Mouse (Mus musculus) ES-E14 (cell line): ENCODE measurements at regions not wholly inside any gene's neighbourhood (a gene's known extent, or its start where the extent isn't known, plus 50 kb on each side); places are given as distances from the start of the nearest gene placed in this dataset.

Source experiments
- DNase-seq: peaks from one replicate; pipeline ENCODE4 v3.0.0-alpha.2; 2013; ENCODE audit warnings: low read depth, low spot score
- H3K27ac ChIP-seq: 2 replicates; pipeline ENCODE4 v1.5.1; 2012; ENCODE audit warnings: low read depth, mild to moderate bottlenecking, low read length, moderate library complexity, mixed read lengths; ENCODE audit not compliant: poor library complexity, insufficient read depth, severe bottlenecking
- H3K36me3 ChIP-seq: 2 replicates; pipeline ENCODE4 v1.6.1; 2012; ENCODE audit warnings: mild to moderate bottlenecking, low read length, moderate library complexity, mixed read lengths; ENCODE audit not compliant: control insufficient read depth, poor library complexity, insufficient read depth, severe bottlenecking
- H3K4me1 ChIP-seq, 2 experiments: fragments of 150-350 bp in 1 of 2; sonication (generic) in 1 of 2; 2 replicates each; pipeline ENCODE4 v1.6.1; 2012; ENCODE audit warnings: low read length in 2 of 2, mild to moderate bottlenecking in 1 of 2, mixed read lengths in 1 of 2; ENCODE audit not compliant: control insufficient read depth in 2 of 2, insufficient read depth in 2 of 2, poor library complexity in 1 of 2
- H3K4me3 ChIP-seq, 2 experiments: fragments of 150-350 bp in 1 of 2; sonication (generic) in 1 of 2; 2 replicates each; pipeline ENCODE4 v1.5.1; 2012; ENCODE audit warnings: low read length in 2 of 2, low read depth in 1 of 2, mild to moderate bottlenecking in 1 of 2, mixed read lengths in 1 of 2; ENCODE audit not compliant: insufficient read depth in 1 of 2, poor library complexity in 1 of 2, severe bottlenecking in 1 of 2
- H3K9ac ChIP-seq: 2 replicates; pipeline ENCODE4 v1.6.1; 2012; ENCODE audit warnings: low read depth, mild to moderate bottlenecking, low read length, mixed read lengths; ENCODE audit not compliant: poor library complexity, insufficient read depth, severe bottlenecking
- H3K9me3 ChIP-seq: fragments of 150-350 bp; sonication (generic); 2 replicates; pipeline ENCODE4 v1.6.1; 2012; ENCODE audit warnings: low read depth, mild to moderate bottlenecking, low read length; ENCODE audit not compliant: control insufficient read depth, insufficient read depth
- CHD2 ChIP-seq: IDR thresholded peaks from 2 replicates; pipeline ENCODE4 v1.6.1; 2014; ENCODE audit warnings: mild to moderate bottlenecking, low read depth, low read length, inconsistent platforms
- HCFC1 ChIP-seq: IDR thresholded peaks from 2 replicates; pipeline ENCODE4 v1.6.1; 2012; ENCODE audit warnings: low read length, inconsistent platforms, borderline replicate concordance; ENCODE audit not compliant: insufficient read depth
- MAFK ChIP-seq: IDR thresholded peaks from 2 replicates; pipeline ENCODE4 v1.6.1; 2014; ENCODE audit warnings: mild to moderate bottlenecking, low read depth, low read length, inconsistent platforms; ENCODE audit not compliant: insufficient read depth
- ZC3H11A ChIP-seq: IDR thresholded peaks from 2 replicates; pipeline ENCODE4 v1.6.1; 2012; ENCODE audit warnings: low read depth, mild to moderate bottlenecking, inconsistent platforms, low read length, borderline replicate concordance
- ZNF384 ChIP-seq: IDR thresholded peaks from 2 replicates; pipeline ENCODE4 v1.6.1; 2012; ENCODE audit warnings: low read depth, low read length, inconsistent platforms
- in situ Hi-C, 2 experiments: fragments of 600-800 bp; cut with MboI; formaldehyde crosslinking; loops; one replicate each; pipeline ENCODE4 v1.15.1; 2025; ENCODE audit warnings: low sequenced_read_pairs in 2 of 2, inconsistent platforms in 1 of 2; ENCODE audit not compliant: unreplicated experiment in 2 of 2

GRCm38 (mm10) chr9:52323226-52323625 lies 154.9 kb upstream of the Zc3h12c start:
- Histone ChIP-seq H3K9ac (no peak overlapping the region), H3K4me1 (no peaks in the 10 kb centered on the region), H3K36me3 (no peaks in the 10 kb centered on the region), H3K4me3 (no peak overlapping the region), H3K9me3 (no peaks in the 10 kb centered on the region), H3K27ac (no peak overlapping the region)
- in situ Hi-C loops = no loop called here
- TF ChIP-seq CHD2 (no peak), MAFK (no peak), ZC3H11A (no peak), ZNF384 (no peak), HCFC1 (no peak)
- no peak for DNase-seq

GRCm38 (mm10) chr9:52301521-52301920 lies 133.1 kb upstream of the Zc3h12c start:
- Histone ChIP-seq H3K27ac (no peak overlapping the region), H3K4me1 (no peaks in the 10 kb centered on the region), H3K4me3 (no peak overlapping the region), H3K9me3 (no peaks in the 10 kb centered on the region), H3K9ac (no peak overlapping the region), H3K36me3 (no peaks in the 10 kb centered on the region)
- in situ Hi-C loops = no loop called here
- TF ChIP-seq ZC3H11A = no peak
- TF ChIP-seq MAFK = no peak
- TF ChIP-seq ZNF384 = no peak
- no peak for TF ChIP-seq HCFC1
- no peak for TF ChIP-seq CHD2
- DNase-seq = no peak

- Histone ChIP-seq H3K9ac (no peak overlapping the region), H3K27ac (no peak overlapping the region), H3K4me3 (no peak overlapping the region), H3K4me1 (no peaks in the 10 kb centered on the region), H3K9me3 (no peaks in the 10 kb centered on the region), H3K36me3 (no peaks in the 10 kb centered on the region)
- peak; percentile 19 for DNase-seq
- in situ Hi-C loops = loop anchor here in 1 of 2 experiments (25.0 kb wide), 1 partner anchor 311 kb away; no protein-coding TSS in a partner anchor
- peak; percentile 50; the same call in 1 of the 2 replicates for TF ChIP-seq ZC3H11A
- no peak for TF ChIP-seq MAFK
These were observed 130.0 kb upstream of the Zc3h12c start for GRCm38 (mm10) chr9:52298329-52298728.

GRCm38 (mm10) chr9:52294699-52295098 lies 126.3 kb upstream of the Zc3h12c start:
- Histone ChIP-seq H3K4me1 (no peaks in the 10 kb centered on the region), H3K36me3 (no peaks in the 10 kb centered on the region), H3K4me3 (no peak overlapping the region), H3K9ac (no peak overlapping the region), H3K9me3 (no peaks in the 10 kb centered on the region), H3K27ac (no peak overlapping the region)
- no peak for DNase-seq
- in situ Hi-C loops = loop anchor here in 1 of 2 experiments (25.0 kb wide), 1 partner anchor 307 kb away; no protein-coding TSS in a partner anchor
- TF ChIP-seq ZNF384 = no peak
- TF ChIP-seq HCFC1 = no peak
- no peak for TF ChIP-seq ZC3H11A
- no peak for TF ChIP-seq CHD2
- no peak for TF ChIP-seq MAFK

GRCm38 (mm10) chr9:52289069-52289468 lies 120.7 kb upstream of the Zc3h12c start:
- DNase-seq = no peak
- in situ Hi-C loops = loop anchor here in 1 of 2 experiments (10.0 to 25.0 kb wide), 3 partner anchors 124 to 302 kb away; partner anchors contain the start of gene Zc3h12c
- Histone ChIP-seq H3K4me3 (no peak overlapping the region), H3K27ac (no peak overlapping the region), H3K4me1 (no peaks in the 10 kb centered on the region), H3K36me3 (no peaks in the 10 kb centered on the region), H3K9me3 (no peaks in the 10 kb centered on the region), H3K9ac (no peak overlapping the region)
- TF ChIP-seq HCFC1 (no peak), ZNF384 (no peak), ZC3H11A (no peak), MAFK (no peak), CHD2 (no peak)
